Mouse (Mus musculus) thymus, postnatal 36 days (tissue): ENCODE measurements around the gene Bcr.

Experiments
- DNase-seq, 2 experiments: peaks; one replicate each; pipeline ENCODE4 v3.0.0; 2022; ENCODE audit warnings: mixed read lengths in 2 of 2

Gene Bcr

GRCm38 (mm10) chr10:75134861-75135517, 74.6 kb downstream of the Bcr start:
- no peak for DNase-seq

GRCm38 (mm10) chr10:75135518-75136162, 75.2 kb downstream of the Bcr start:
- DNase-seq = no peak

GRCm38 (mm10) chr10:75137148-75137547, 76.8 kb downstream of the Bcr start:
- peak; percentile 76 to 86 for DNase-seq

GRCm38 (mm10) chr10:75145221-75145620, 84.8 kb downstream of the Bcr start:
- DNase-seq = no peak

- peak; percentile 79 to 84 for DNase-seq
Observed at GRCm38 (mm10) chr10:75146001-75146400, 85.6 kb downstream of the Bcr start.

- DNase-seq = no peak
Observed at GRCm38 (mm10) chr10:75146619-75147018, 86.2 kb downstream of the Bcr start.

GRCm38 (mm10) chr10:75148295-75148694, 87.9 kb downstream of the Bcr start:
- no peak for DNase-seq

GRCm38 (mm10) chr10:75150361-75150760, 90.0 kb downstream of the Bcr start:
- no peak for DNase-seq

- DNase-seq = peak; percentile 48 to 65
Observed at GRCm38 (mm10) chr10:75151311-75151710, 90.9 kb downstream of the Bcr start.

- no peak for DNase-seq
Observed at GRCm38 (mm10) chr10:75156835-75157234, 96.4 kb downstream of the Bcr start.

GRCm38 (mm10) chr10:75157713-75158112, 97.3 kb downstream of the Bcr start:
- no peak for DNase-seq

- DNase-seq = no peak
Observed at GRCm38 (mm10) chr10:75158356-75158755, 98.0 kb downstream of the Bcr start.

GRCm38 (mm10) chr10:75160171-75160900, 99.9 kb downstream of the Bcr start:
- no peak for DNase-seq

- no peak for DNase-seq
Observed at GRCm38 (mm10) chr10:75165825-75166481, 105.6 kb downstream of the Bcr start.

GRCm38 (mm10) chr10:75166601-75167000, 106.2 kb downstream of the Bcr start:
- no peak for DNase-seq

GRCm38 (mm10) chr10:75170207-75170850, 109.9 kb downstream of the Bcr start:
- DNase-seq = no peak

- DNase-seq = no peak
Observed at GRCm38 (mm10) chr10:75173056-75173455, 112.7 kb downstream of the Bcr start.

- no peak for DNase-seq
Observed at GRCm38 (mm10) chr10:75173712-75174111, 113.3 kb downstream of the Bcr start.

- no peak for DNase-seq
Observed at GRCm38 (mm10) chr10:75176494-75176893, 116.1 kb downstream of the Bcr start.

GRCm38 (mm10) chr10:75178911-75179310, 118.5 kb downstream of the Bcr start:
- DNase-seq = no peak

GRCm38 (mm10) chr10:75182151-75182774, 121.9 kb downstream of the Bcr start:
- DNase-seq = peak; percentile 66 to 67

GRCm38 (mm10) chr10:75184826-75185225, 124.4 kb downstream of the Bcr start:
- DNase-seq = no peak
